Mouse (Mus musculus) testis, adult 2 months (tissue): ENCODE data around the gene Kif23.

ENCODE experiments used
- CTCF ChIP-seq: fragments of 200-500 bp; IDR thresholded peaks from 2 replicates; pipeline ENCODE4 v1.5.1; 2012; ENCODE audit warnings: low read depth, mild to moderate bottlenecking, inconsistent platforms, low read length, moderate library complexity; ENCODE audit not compliant: control insufficient read depth, insufficient read depth, insufficient replicate concordance
- POLR2A ChIP-seq: fragments of 200-500 bp; IDR thresholded peaks from 2 replicates; pipeline ENCODE4 v1.6.1; 2012; ENCODE audit warnings: low read depth, mild to moderate bottlenecking, inconsistent platforms, low read length, moderate library complexity; ENCODE audit not compliant: control insufficient read depth

DNA sequence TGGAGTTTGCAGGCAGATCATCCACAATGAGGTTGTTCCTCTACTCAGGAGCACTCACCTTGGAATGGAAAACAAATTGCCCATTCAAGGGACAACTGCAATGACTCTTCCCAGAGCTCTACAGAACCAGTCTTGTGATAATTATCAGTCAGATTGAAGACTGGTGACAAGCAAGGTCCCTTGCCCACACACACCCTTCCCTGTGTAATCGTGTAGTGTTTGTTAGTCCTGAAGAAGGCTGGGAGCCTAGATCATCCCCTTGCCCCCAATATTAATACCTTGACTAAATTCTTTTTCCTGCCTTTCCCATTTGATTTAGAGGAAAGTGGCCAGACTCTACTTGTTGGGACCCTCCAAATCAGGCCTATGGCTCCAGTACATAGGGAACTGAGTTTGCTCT is 36.9 kb downstream of the Kif23 start:
- no peak for TF ChIP-seq POLR2A
- no peak for TF ChIP-seq CTCF
